Mouse (Mus musculus): ENCODE data around the gene Clip3.

The Clip3 gene

GRCm38 (mm10) chr7:30291215-30292131, at the start of gene Clip3:
Gene Clip3, plus strand, starts transcription at chr7:30291728.
- DNase-seq (ENCODE audit: low read depth in 2 of 2, low spot score in 2 of 2), result no peak

- DNase-seq (ENCODE audit: low read depth in 2 of 2, low spot score in 2 of 2), result no peak
Measured at GRCm38 (mm10) chr7:30251956-30252954, 39.3 kb upstream of the Clip3 start.

- no peak for DNase-seq (ENCODE audit: low read depth in 2 of 2, low spot score in 2 of 2)
Measured at GRCm38 (mm10) chr7:30265041-30265440, 26.5 kb upstream of the Clip3 start.

GRCm38 (mm10) chr7:30265531-30265930, 26.0 kb upstream of the Clip3 start:
- no peak for DNase-seq (ENCODE audit: low read depth in 2 of 2, low spot score in 2 of 2)

GRCm38 (mm10) chr7:30265935-30266334, 25.6 kb upstream of the Clip3 start:
- no peak for DNase-seq (ENCODE audit: low read depth in 2 of 2, low spot score in 2 of 2)

GRCm38 (mm10) chr7:30266780-30267179, 24.7 kb upstream of the Clip3 start:
- no peak for DNase-seq (ENCODE audit: low read depth in 2 of 2, low spot score in 2 of 2)

- no peak for DNase-seq (ENCODE audit: low read depth in 2 of 2, low spot score in 2 of 2)
Measured at GRCm38 (mm10) chr7:30269641-30270040, 21.9 kb upstream of the Clip3 start.

- no peak for DNase-seq (ENCODE audit: low read depth in 2 of 2, low spot score in 2 of 2)
Measured at GRCm38 (mm10) chr7:30274383-30274782, 17.1 kb upstream of the Clip3 start.

GRCm38 (mm10) chr7:30278911-30279310, 12.6 kb upstream of the Clip3 start:
- no peak for DNase-seq (ENCODE audit: low read depth in 2 of 2, low spot score in 2 of 2)

GRCm38 (mm10) chr7:30279536-30279935, 12.0 kb upstream of the Clip3 start:
- DNase-seq (ENCODE audit: low read depth in 2 of 2, low spot score in 2 of 2), result no peak

- peak; percentile 85 to 87 for DNase-seq (ENCODE audit: low read depth in 2 of 2, low spot score in 2 of 2)
Measured at GRCm38 (mm10) chr7:30279951-30280669, 11.4 kb upstream of the Clip3 start, which contains the start of the genes Thap8 and Wdr62. Gene Thap8, plus strand, starts transcription at chr7:30280094. Gene Wdr62, minus strand, starts transcription at chr7:30280419.

GRCm38 (mm10) chr7:30280670-30281138, 10.8 kb upstream of the Clip3 start:
- DNase-seq (ENCODE audit: low read depth in 2 of 2, low spot score in 2 of 2), result peak; percentile 59 to 69

- DNase-seq (ENCODE audit: low read depth in 2 of 2, low spot score in 2 of 2), result no peak
Measured at GRCm38 (mm10) chr7:30281522-30281921, 10.0 kb upstream of the Clip3 start.

- no peak for DNase-seq (ENCODE audit: low read depth in 2 of 2, low spot score in 2 of 2)
Measured at GRCm38 (mm10) chr7:30282740-30283139, 8.8 kb upstream of the Clip3 start.

GRCm38 (mm10) chr7:30286701-30287410, 4.7 kb upstream of the Clip3 start:
- DNase-seq (ENCODE audit: low read depth in 2 of 2, low spot score in 2 of 2), result no peak

- DNase-seq (ENCODE audit: low read depth in 2 of 2, low spot score in 2 of 2), result no peak
Measured at GRCm38 (mm10) chr7:30288046-30288445, 3.5 kb upstream of the Clip3 start.

GRCm38 (mm10) chr7:30289071-30289713, 2.3 kb upstream of the Clip3 start:
- DNase-seq (ENCODE audit: low read depth in 2 of 2, low spot score in 2 of 2), result no peak

- no peak for DNase-seq (ENCODE audit: low read depth in 2 of 2, low spot score in 2 of 2)
Measured at GRCm38 (mm10) chr7:30289714-30290399, 1.7 kb upstream of the Clip3 start.

GRCm38 (mm10) chr7:30293795-30294194, 2.3 kb downstream of the Clip3 start:
- no peak for DNase-seq (ENCODE audit: low read depth in 2 of 2, low spot score in 2 of 2)
